Comparison of ENCODE assay signal across 19 mouse cellular contexts in genomic region chr13:35997606-35998005, GRCm38 (mm10). TPM values are rescaled to one million over a fixed set of nuclear protein-coding genes. Genes with fewer than 3 reads are reported as not detected.
DNase-seq lines count a peak whose midpoint lies in the region; ATAC-seq lines count a peak whose summit lies in the region.
"Had no signal": no experiment of that assay in that cellular context is flagged by ENCODE, and none has a peak within 500 bp of the region (broad histone marks: within the 10 kb centered on the region; RNA-seq: fewer than 3 reads in every experiment).

No protein-coding gene starts in this region.

- intact Hi-C loops in heart, postnatal 25 days (cut with DNase I): no loop called here

- DNase-seq in heart, adult 8-10 months (ENCODE audit: low spot score): peak; percentile 26
- peak; percentile 13 for DNase-seq in heart, postnatal 25 days (ENCODE audit: low spot score)
- no peak for DNase-seq in adrenal gland, postnatal 4 days (ENCODE audit: low spot score in 2 of 2)
- no peak for DNase-seq in lung, postnatal 25 days (ENCODE audit: low spot score)
- no peak for DNase-seq in adrenal gland, adult 18-20 months (ENCODE audit: low spot score in 2 of 2)
- no peak for DNase-seq in kidney, postnatal 10 days
- DNase-seq: adrenal gland, postnatal 10 days; cerebellum, adult 11-12 months; cerebellum, adult 9-10 months; cerebellum, postnatal 25 days; gastrocnemius, postnatal 10 days; kidney, adult 8-10 months had no signal

- ATAC-seq in heart, embryonic 12.5 days (ENCODE audit: insufficient number of reproducible peaks, low FRiP score): no peak
- ATAC-seq in heart, embryonic 16.5 days (replicated peaks; ENCODE audit: extremely low read depth, insufficient read depth, low FRiP score): peak; percentile 56
- ATAC-seq: forebrain, embryonic 15.5 days; intestine, embryonic 15.5 days had no signal

- WGBS in heart, embryonic 12.5 days: 70% methylated on average over 4 of the region's 4 CpGs
- WGBS in heart, embryonic 16.5 days: 57% methylated on average over 4 of the region's 4 CpGs

- H3K4me1 ChIP-seq in heart, embryonic 12.5 days (replicated peaks): peaks cover 53% of the 10 kb centered on the region
- H3K4me1 ChIP-seq in heart, embryonic 16.5 days (ENCODE audit: control insufficient read depth, insufficient read depth, low read length): peaks cover 48% of the 10 kb centered on the region
- H3K4me1 ChIP-seq: embryonic facial prominence, embryonic 12.5 days had no signal

- H3K36me3 ChIP-seq in heart, embryonic 12.5 days: no peaks in the 10 kb centered on the region
- H3K36me3 ChIP-seq in heart, embryonic 16.5 days (ENCODE audit: control insufficient read depth, insufficient read depth): no peaks in the 10 kb centered on the region
- H3K36me3 ChIP-seq: embryonic facial prominence, embryonic 12.5 days; forebrain, embryonic 15.5 days; hindbrain, embryonic 10.5 days; intestine, embryonic 15.5 days had no signal

- no peaks in the 10 kb centered on the region for H3K9me3 ChIP-seq in heart, embryonic 12.5 days (replicated peaks)
- H3K9me3 ChIP-seq in heart, embryonic 16.5 days (replicated peaks; ENCODE audit: control insufficient read depth, low read length): no peaks in the 10 kb centered on the region
- H3K9me3 ChIP-seq: embryonic facial prominence, embryonic 12.5 days; forebrain, embryonic 15.5 days; hindbrain, embryonic 10.5 days; intestine, embryonic 15.5 days had no signal

- 0 out of 2 replicates have a peak overlapping the region, but pooled peaks have one; percentile 23 for H3K27ac ChIP-seq in heart, embryonic 12.5 days (ENCODE audit: poor library complexity, severe bottlenecking)
- H3K27ac ChIP-seq in heart, embryonic 16.5 days (ENCODE audit: low read length): peak overlapping the region; percentile 78
- H3K27ac ChIP-seq: embryonic facial prominence, embryonic 12.5 days; forebrain, embryonic 15.5 days; hindbrain, embryonic 10.5 days; hindbrain, embryonic 14.5 days; intestine, embryonic 15.5 days had no signal

- H3K4me3 ChIP-seq in heart, embryonic 12.5 days: no peak overlapping the region
- H3K4me3 ChIP-seq in heart, embryonic 16.5 days (ENCODE audit: low read length): no peak overlapping the region
- H3K4me3 ChIP-seq: embryonic facial prominence, embryonic 12.5 days; forebrain, embryonic 15.5 days; hindbrain, embryonic 10.5 days; intestine, embryonic 15.5 days had no signal

- no peak overlapping the region for H3K4me2 ChIP-seq in heart, embryonic 12.5 days
- H3K4me2 ChIP-seq in heart, embryonic 16.5 days (ENCODE audit: low read depth, low read length): no peak overlapping the region
- H3K4me2 ChIP-seq: embryonic facial prominence, embryonic 12.5 days; forebrain, embryonic 15.5 days; hindbrain, embryonic 14.5 days; intestine, embryonic 15.5 days had no signal

- no peaks in the 10 kb centered on the region for H3K27me3 ChIP-seq in heart, embryonic 12.5 days (replicated peaks)
- no peaks in the 10 kb centered on the region for H3K27me3 ChIP-seq in heart, embryonic 16.5 days (ENCODE audit: control insufficient read depth, insufficient read depth, low read length)
- H3K27me3 ChIP-seq: embryonic facial prominence, embryonic 12.5 days; forebrain, embryonic 15.5 days; intestine, embryonic 15.5 days had no signal

- H3K9ac ChIP-seq in heart, embryonic 12.5 days: no peak overlapping the region
- peak overlapping the region; percentile 38; the same call in 1 of the 2 replicates for H3K9ac ChIP-seq in heart, embryonic 16.5 days (ENCODE audit: low read length)
- H3K9ac ChIP-seq: embryonic facial prominence, embryonic 12.5 days; forebrain, embryonic 15.5 days; hindbrain, embryonic 14.5 days; intestine, embryonic 15.5 days had no signal

RNA-seq across cellular contexts. Expression of gene Ppp1r3g, which starts 39.0 kb away (rescaled TPM):
- total RNA-seq in heart, adult 8-10 months (2022): 1 to 10 TPM in 2 of 4 experiments, under 1 TPM in 2; 0.40 to 1.6 (median 0.98) TPM
- polyA plus RNA-seq in heart, embryonic 12.5 days (2016; fragmentation: Nextera tagmentation; extraction: Ambion mirVana): 6.8 and 7.7 TPM in 2 replicates
- 4.6 and 6.7 TPM in 2 replicates for polyA plus RNA-seq in heart, embryonic 16.5 days (2015; fragmentation: Nextera tagmentation; extraction: Ambion mirVana)
- total RNA-seq in heart, postnatal 25 days (2021): under 1 TPM; 0.45 to 0.47 TPM
- total RNA-seq in adrenal gland, postnatal 4 days (2021): under 1 TPM; 0.20 to 0.51 TPM
- 1 to 10 TPM in 1 of 2 experiments, under 1 TPM in 1; 0.33 to 2.7 TPM for total RNA-seq in adrenal gland, adult 18-20 months (2021)
- total RNA-seq: gastrocnemius, postnatal 10 days had no signal
- polyA plus RNA-seq: hindbrain, embryonic 14.5 days had no signal

Comparison
In these comparisons a context has a peak if more than half of its experiments do, and no peak if none do; other contexts are left out.
1. DNase-seq: peak in heart, adult 8-10 months (single experiment) and heart, postnatal 25 days (single experiment); none in adrenal gland, postnatal 4 days (0 of 2), lung, postnatal 25 days (single experiment), adrenal gland, adult 18-20 months (0 of 2) and kidney, postnatal 10 days (single experiment).